Mouse (Mus musculus) layer of hippocampus, adult 2 months (tissue): ENCODE data around the gene Sirt7. TPM values are rescaled to one million over a fixed set of nuclear protein-coding genes. Genes with fewer than 3 reads are reported as not detected.

Experiments
- DNase-seq, 2 experiments: peaks; one replicate each; pipeline ENCODE4 v3.0.0; 2022; ENCODE audit warnings: low spot score in 2 of 2
- H3K27ac ChIP-seq: fragments of 200-600 bp; 2 replicates; pipeline ENCODE4 v1.8.1; 2022
- H3K4me3 ChIP-seq: fragments of 200-600 bp; 2 replicates; pipeline ENCODE4 v1.8.1; 2022; ENCODE audit warnings: mild to moderate bottlenecking
- CTCF ChIP-seq: fragments of 200-600 bp; conservative IDR thresholded peaks from 2 replicates; pipeline ENCODE4 v1.8.1; 2022; ENCODE audit warnings: antibody characterized with exemption, mild to moderate bottlenecking, moderate library complexity
- microRNA-seq, 2 experiments: library from miRNA; unstranded; fragments of <30 nt; microRNA quantifications; one replicate each; pipeline ENCODE4 v1.2.0; 2021
- total RNA-seq, 2 experiments: library from RNA; stranded (reverse); gene quantifications; 2 replicates each; pipeline ENCODE4 v1.2.3; 2021

The Sirt7 gene
- total RNA-seq, 2 experiments from 2014 or later, result 42.9 to 46.4 TPM

GRCm38 (mm10) chr11:120574278-120574600 lies 50.8 kb downstream of the Sirt7 start:
- TF ChIP-seq CTCF, result no peak
- no peak for DNase-seq
- Histone ChIP-seq H3K27ac (no peak overlapping the region; the same call in 1 of the 2 replicates), H3K4me3 (peak overlapping the region; percentile 97)

- no peak for TF ChIP-seq CTCF
- Histone ChIP-seq H3K4me3 (peak overlapping the region; percentile 97), H3K27ac (peak overlapping the region; percentile 85)
- no peak for DNase-seq
Measured at GRCm38 (mm10) chr11:120573585-120574277, 51.3 kb downstream of the Sirt7 start.

GRCm38 (mm10) chr11:120572752-120573584 lies 52.1 kb downstream of the Sirt7 start, which contains the start of gene P4hb:
Gene P4hb (minus strand): TSS chr11:120573253.
- no peak for TF ChIP-seq CTCF
- peak; percentile 99 to 100 for DNase-seq
- H3K4me3 ChIP-seq, result peak within 1 kb of the TSS; percentile 97

DNA sequence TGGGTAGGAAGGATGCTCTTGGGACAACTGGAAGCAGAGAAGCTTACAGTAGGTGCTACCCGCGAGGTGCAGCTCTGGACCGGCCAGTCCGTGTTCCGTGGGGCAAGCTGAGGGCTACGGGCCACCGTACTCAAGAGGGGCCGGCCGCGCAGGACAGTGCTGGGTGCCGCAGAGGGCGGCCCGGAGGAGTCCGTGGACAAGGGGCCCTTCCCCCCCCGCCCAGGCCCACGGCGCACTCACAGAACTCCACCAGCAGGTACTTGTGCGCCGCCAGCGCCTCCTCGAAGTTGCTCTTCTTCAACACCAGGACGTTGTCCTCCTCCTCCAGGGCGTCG lies 52.7 kb downstream of the Sirt7 start:
- TF ChIP-seq CTCF, result no peak; the same call in 1 of the 2 replicates
- H3K27ac ChIP-seq, result peak overlapping the region; percentile 93
- peak overlapping the region; percentile 97 for H3K4me3 ChIP-seq
- no peak for DNase-seq

More at GRCm38 (mm10) chr11:120572752-120573584, 52.1 kb downstream of the Sirt7 start, which contains the start of gene P4hb:
- H3K27ac ChIP-seq, result peak within 1 kb of the TSS; percentile 93

DNA sequence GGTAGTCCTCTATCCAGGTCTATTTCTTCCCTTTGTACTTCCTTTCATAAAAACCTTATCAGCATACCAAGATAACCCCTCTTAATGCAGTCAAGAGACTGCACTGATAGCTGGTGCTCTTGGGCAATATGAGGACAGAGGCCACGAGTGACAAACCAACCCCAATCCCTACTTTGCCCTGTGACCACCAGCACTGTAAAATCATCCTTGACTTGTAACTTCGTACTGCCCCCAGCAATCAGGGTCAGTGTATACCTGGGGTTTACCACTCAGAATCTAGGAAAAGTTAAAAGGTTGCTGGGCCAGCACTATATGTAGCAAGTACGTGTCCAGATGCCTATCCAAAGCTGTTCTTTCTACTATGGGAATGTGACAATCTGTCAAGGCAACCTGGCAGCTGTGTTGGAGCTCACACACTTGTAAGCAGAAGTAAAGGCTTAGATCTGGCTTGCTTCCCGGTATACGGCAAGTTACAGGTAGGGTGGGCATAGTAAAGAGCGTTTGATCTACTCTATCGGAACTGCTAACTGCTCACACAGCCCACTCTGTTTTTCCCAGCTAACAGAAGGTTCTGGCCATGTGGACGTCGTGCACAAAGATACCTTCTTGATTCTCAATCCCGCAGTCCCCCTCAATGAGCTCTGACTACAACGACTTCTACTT lies 53.2 kb downstream of the Sirt7 start:
- DNase-seq, result no peak
- TF ChIP-seq CTCF, result no peak
- H3K27ac ChIP-seq, result peak overlapping the region; percentile 93
- peak overlapping the region; percentile 97 for H3K4me3 ChIP-seq

GRCm38 (mm10) chr11:120571122-120571521 lies 53.9 kb downstream of the Sirt7 start:
- no peak for DNase-seq
- no peak overlapping the region for H3K4me3 ChIP-seq
- H3K27ac ChIP-seq, result no peak overlapping the region
- no peak for TF ChIP-seq CTCF

Small RNA genes lying within 50 kb of the gene (microRNA-seq; reads per million reads assigned to microRNA genes)
- 0.32 to 2.4 reads per million in 2 experiments for gene Mir6936

Other genes starting within 250 kb of the Sirt7 start
- gene Faap100, start 246.5 kb downstream of the Sirt7 start, total RNA-seq, result 10 to 100 TPM; 17.7 to 19.5 TPM
- 10 to 100 TPM; 64.1 to 70.1 TPM for gene Nploc4, start 187.5 kb downstream of the Sirt7 start, total RNA-seq
- under 1 TPM in 1 of 2 experiments, not detected in 1; 0.20 TPM for gene Tspan10, start 182.6 kb downstream of the Sirt7 start, total RNA-seq
- gene Pde6g, start 171.7 kb downstream of the Sirt7 start, total RNA-seq, result under 1 TPM in 1 of 2 experiments, not detected in 1; 0.44 TPM
- gene Oxld1, start 167.2 kb downstream of the Sirt7 start, total RNA-seq, result 10 to 100 TPM; 17.7 to 19.0 TPM
- gene Ccdc137, start 167.1 kb downstream of the Sirt7 start, total RNA-seq, result 10 to 100 TPM; 20.0 to 32.3 TPM
- gene Arl16, start 157.6 kb downstream of the Sirt7 start, total RNA-seq, result 10 to 100 TPM; 52.0 to 54.8 TPM
- 10 to 100 TPM; 63.2 to 68.1 TPM for gene Mrpl12, start 140.6 kb downstream of the Sirt7 start, total RNA-seq
- gene Slc25a10, start 133.4 kb downstream of the Sirt7 start, total RNA-seq, result 10 to 100 TPM; 19.8 to 22.3 TPM
- gene Gcgr, start 94.5 kb downstream of the Sirt7 start, total RNA-seq, result not detected
- 10 to 100 TPM; 65.2 to 67.6 TPM for gene Mcrip1, start 75.5 kb downstream of the Sirt7 start, total RNA-seq
- gene Ppp1r27, start 74.1 kb downstream of the Sirt7 start, total RNA-seq, result not detected
- 100 to 1,000 TPM; 106 to 118 TPM for gene P4hb, start 52.0 kb downstream of the Sirt7 start, total RNA-seq
- gene Arhgdia, start 43.6 kb downstream of the Sirt7 start, total RNA-seq, result 100 to 1,000 TPM; 270 to 277 TPM
- gene Alyref, start 26.9 kb downstream of the Sirt7 start, total RNA-seq, result 10 to 100 TPM; 58.0 to 66.8 TPM
- 10 to 100 TPM; 87.1 to 89.6 TPM for gene Anapc11, start 26.8 kb downstream of the Sirt7 start, total RNA-seq
- 1 to 10 TPM; 1.3 to 1.7 TPM for gene Npb, start 16.8 kb downstream of the Sirt7 start, total RNA-seq
- 100 to 1,000 TPM; 128 to 142 TPM for gene Pcyt2, start 7.3 kb downstream of the Sirt7 start, total RNA-seq
- 10 to 100 TPM; 71.6 to 80.3 TPM for gene Mafg, start 8.4 kb upstream of the Sirt7 start, total RNA-seq
- 1 to 10 TPM; 1.3 to 1.8 TPM for gene Pycr1, start 18.5 kb upstream of the Sirt7 start, total RNA-seq
- 1 to 10 TPM; 3.9 to 8.7 TPM for gene Myadml2, start 22.9 kb upstream of the Sirt7 start, total RNA-seq
- gene Notum, start 35.9 kb upstream of the Sirt7 start, total RNA-seq, result 1 to 10 TPM; 4.7 to 5.4 TPM
- gene Aspscr1, start 47.7 kb upstream of the Sirt7 start, total RNA-seq, result 10 to 100 TPM; 50.7 to 53.2 TPM
- gene Cenpx, start 88.5 kb upstream of the Sirt7 start, total RNA-seq, result 10 to 100 TPM; 13.1 to 16.9 TPM
- 10 to 100 TPM; 60.0 to 70.4 TPM for gene Lrrc45, start 88.7 kb upstream of the Sirt7 start, total RNA-seq
- gene Rac3, start 96.2 kb upstream of the Sirt7 start, total RNA-seq, result 10 to 100 TPM; 36.4 to 38.2 TPM
- gene Dcxr, start 102.0 kb upstream of the Sirt7 start, total RNA-seq, result 10 to 100 TPM in 1 of 2 experiments, 1 to 10 TPM in 1; 9.9 to 11.3 TPM
- 1 to 10 TPM; 1.3 to 4.9 TPM for gene Cbr2, start 106.9 kb upstream of the Sirt7 start, total RNA-seq
- gene Hmga1b, start 137.6 kb upstream of the Sirt7 start, total RNA-seq, result 10 to 100 TPM; 20.8 to 24.1 TPM
- 10 to 100 TPM; 67.7 to 69.7 TPM for gene Rfng, start 159.0 kb upstream of the Sirt7 start, total RNA-seq
- 100 to 1,000 TPM; 150 to 153 TPM for gene Gps1, start 159.0 kb upstream of the Sirt7 start, total RNA-seq
- 10 to 100 TPM; 45.6 to 46.2 TPM for gene Dus1l, start 171.2 kb upstream of the Sirt7 start, total RNA-seq
- 100 to 1,000 TPM; 184 to 185 TPM for gene Fasn, start 199.3 kb upstream of the Sirt7 start, total RNA-seq